Mouse (Mus musculus) embryo, embryonic 10.5 days (tissue): ENCODE results near the gene RPS10-NUDT3.

Source experiments
- DNase-seq: peaks from one replicate; pipeline ENCODE4 v3.0.0-alpha.2; 2015; ENCODE audit warnings: low spot score

The RPS10-NUDT3 gene

GRCm38 (mm10) chr17:27609576-27609975 is 25.4 kb downstream of the RPS10-NUDT3 start:
- no peak for DNase-seq

- DNase-seq, result no peak
Observed at GRCm38 (mm10) chr17:27603522-27604234, 31.3 kb downstream of the RPS10-NUDT3 start.

GRCm38 (mm10) chr17:27603036-27603435 is 32.0 kb downstream of the RPS10-NUDT3 start:
- DNase-seq, result no peak

- DNase-seq, result no peak
Observed at GRCm38 (mm10) chr17:27600869-27601268, 34.2 kb downstream of the RPS10-NUDT3 start.

GRCm38 (mm10) chr17:27600286-27600685 is 34.7 kb downstream of the RPS10-NUDT3 start:
- DNase-seq, result no peak

GRCm38 (mm10) chr17:27596376-27597190 is 38.4 kb downstream of the RPS10-NUDT3 start:
- DNase-seq, result no peak

GRCm38 (mm10) chr17:27595659-27596375 is 39.2 kb downstream of the RPS10-NUDT3 start:
- no peak for DNase-seq

- no peak for DNase-seq
Observed at GRCm38 (mm10) chr17:27592565-27592910, 42.5 kb downstream of the RPS10-NUDT3 start.

DNA sequence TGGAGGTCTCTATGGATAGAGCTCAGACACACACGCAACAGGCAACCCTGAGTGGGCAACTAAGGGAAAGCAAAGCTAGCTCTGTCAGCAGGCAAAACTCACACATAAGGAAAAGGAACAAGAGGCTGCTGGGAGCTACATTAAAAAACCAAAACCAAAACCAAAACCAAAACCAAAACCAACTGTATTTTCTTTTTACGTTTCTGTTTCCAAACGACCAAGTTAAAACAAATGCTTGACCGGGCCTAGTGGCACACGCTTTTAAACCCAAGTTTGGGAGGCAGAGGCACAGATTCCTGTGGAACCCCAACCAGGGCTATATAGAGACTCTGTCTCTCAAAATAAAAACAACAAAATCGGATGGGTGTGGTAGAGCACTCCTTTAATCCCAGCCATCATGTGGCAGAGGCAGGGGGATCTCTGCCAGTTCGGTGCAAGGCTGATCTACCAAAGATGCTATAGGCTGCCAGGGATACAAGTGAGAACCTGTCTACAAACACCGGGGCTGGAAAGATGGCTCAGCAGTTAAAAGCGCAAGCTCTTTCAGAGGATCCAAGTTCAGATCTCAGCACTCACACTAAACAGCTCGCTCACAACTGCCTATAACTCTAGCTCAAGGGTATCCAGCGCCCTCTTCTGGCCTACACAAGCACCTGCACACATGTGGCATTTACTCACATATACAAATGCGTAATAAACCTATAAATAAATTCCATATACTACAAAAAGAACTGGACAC is 43.0 kb downstream of the RPS10-NUDT3 start:
- no peak for DNase-seq

GRCm38 (mm10) chr17:27588231-27588630 is 46.8 kb downstream of the RPS10-NUDT3 start:
- DNase-seq, result no peak

DNA sequence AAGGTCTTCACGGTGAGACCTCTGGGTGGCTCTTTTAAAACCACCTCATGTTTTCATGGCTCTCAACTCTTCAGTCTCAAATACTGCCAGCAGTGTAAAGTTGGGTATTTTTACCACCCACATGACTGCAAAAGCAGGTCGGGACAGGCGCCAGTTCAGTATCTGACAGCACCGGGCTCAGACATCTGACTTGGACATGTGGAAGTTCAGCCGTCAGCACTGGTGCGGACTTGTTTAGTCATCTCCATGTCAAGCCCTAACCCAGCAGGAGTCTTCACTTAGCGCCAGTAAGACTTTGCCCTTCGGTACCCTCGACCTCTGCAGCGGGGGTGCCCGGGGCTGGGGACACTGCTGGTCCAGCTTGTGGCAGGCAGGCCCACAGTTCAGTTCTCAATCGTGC is 47.8 kb downstream of the RPS10-NUDT3 start:
- no peak for DNase-seq

DNA sequence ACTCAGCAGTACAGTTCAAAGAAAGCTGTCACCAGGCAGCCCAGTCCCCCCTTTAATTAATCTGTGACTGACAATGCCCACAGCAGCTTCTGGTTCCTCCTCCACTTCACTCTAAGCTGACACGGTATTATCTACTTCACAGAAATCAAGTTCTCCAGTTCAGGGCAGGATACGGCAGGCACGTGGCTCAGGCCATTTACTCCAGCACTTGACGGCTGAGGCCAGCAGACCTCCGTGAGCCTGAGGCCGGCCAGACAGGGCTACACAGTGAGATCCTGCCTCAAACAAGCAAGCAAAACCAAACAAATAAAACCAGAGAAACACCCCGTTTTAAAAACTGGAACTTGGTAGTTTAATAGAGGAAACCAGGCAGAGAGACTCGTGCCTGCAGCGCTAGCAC is 48.4 kb downstream of the RPS10-NUDT3 start:
- DNase-seq, result no peak

DNA sequence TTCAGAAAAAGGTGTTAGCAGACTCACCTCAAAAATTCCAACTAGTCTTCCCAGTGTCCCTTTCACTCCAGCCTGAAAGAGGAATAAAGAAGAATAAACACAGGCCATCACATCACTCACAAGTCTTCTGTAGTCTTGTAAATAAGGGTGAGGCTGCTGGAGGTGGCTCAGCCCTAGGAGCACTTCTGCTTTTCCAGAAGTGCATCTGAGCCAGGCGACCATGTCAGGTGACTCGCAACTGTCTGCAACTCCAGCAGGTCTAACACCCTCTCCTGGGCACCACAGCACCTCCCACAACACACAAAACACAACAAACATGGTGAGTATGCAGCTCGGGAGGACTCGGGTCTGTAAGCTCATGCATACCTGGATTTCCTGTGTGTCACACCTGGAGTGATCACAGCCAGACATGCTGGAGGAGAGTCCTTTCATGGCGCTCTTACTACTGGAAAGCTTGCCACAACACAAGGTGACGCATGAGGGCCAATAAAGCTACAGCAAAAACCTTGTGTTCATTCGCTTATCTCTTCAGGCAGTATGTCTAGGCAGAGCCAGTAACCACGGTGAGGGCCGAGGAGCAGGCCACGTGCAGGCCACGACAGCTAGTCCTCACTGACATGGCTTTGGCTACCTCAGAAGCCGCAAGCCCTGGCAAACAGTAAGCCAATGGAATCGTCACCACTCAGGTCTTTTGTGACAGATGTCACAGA is 51.7 kb downstream of the RPS10-NUDT3 start:
- no peak for DNase-seq

- DNase-seq, result no peak
Observed at GRCm38 (mm10) chr17:27580392-27581068, 54.5 kb downstream of the RPS10-NUDT3 start.

DNA sequence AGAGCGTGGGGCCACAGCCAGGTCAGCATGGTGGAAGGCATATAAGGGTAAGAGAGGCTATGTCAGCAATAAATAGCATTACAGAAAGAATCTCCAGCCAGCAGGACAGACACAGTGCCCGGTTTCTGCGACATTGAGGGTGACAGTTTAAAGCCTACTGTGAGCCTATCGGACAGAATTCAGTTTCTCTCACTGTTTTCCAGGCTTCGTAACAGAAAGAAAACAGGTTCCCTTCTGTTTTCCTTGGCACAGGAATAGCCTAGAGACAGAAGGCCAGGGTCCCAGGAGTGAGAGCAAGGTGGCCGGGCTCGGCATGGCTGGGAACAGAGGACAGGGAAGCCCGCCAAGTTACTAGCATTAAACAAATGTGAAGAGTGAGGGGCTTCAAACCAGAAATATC is 55.2 kb downstream of the RPS10-NUDT3 start:
- no peak for DNase-seq

DNA sequence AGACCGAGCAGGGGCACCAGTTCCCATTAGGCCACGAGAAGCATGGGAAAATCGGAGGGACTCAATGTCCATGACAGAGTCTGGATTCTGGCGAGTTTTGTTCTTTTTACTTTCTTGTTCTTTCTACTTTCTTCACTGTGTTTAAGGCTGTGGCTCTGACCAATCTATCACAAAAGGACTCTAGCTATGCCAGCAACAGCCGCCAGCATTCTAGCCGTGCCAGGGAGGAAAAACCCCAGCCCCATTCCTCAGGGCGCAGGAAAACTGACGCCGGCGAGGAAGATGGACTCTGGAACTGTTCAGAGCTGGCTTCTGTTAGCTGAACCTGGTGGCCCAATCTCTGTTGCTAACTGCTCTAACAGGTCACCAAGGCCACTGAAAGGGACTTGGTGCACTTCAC is 56.5 kb downstream of the RPS10-NUDT3 start:
- no peak for DNase-seq

- DNase-seq, result peak; percentile 34
Observed at GRCm38 (mm10) chr17:27577468-27577867, 57.6 kb downstream of the RPS10-NUDT3 start.

DNA sequence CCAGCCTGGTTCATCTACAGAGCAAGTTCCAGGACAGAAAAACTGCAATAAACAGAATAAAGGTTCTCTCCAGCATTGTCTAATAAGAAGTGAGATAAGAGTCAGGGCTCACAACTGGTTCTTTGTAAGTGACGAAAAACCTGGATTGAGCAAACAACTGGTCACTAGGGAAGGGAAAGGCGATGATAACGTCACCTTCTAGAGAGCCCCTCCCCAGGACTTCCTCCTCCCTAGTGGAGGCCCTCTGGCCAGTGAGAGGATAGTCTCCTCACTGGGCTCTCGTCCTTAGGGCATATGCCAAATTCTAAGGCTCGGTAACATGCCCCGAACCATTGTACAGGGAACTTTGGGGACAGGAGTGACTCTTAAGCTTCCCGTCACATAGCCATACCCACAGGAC is 59.0 kb downstream of the RPS10-NUDT3 start:
- no peak for DNase-seq

DNA sequence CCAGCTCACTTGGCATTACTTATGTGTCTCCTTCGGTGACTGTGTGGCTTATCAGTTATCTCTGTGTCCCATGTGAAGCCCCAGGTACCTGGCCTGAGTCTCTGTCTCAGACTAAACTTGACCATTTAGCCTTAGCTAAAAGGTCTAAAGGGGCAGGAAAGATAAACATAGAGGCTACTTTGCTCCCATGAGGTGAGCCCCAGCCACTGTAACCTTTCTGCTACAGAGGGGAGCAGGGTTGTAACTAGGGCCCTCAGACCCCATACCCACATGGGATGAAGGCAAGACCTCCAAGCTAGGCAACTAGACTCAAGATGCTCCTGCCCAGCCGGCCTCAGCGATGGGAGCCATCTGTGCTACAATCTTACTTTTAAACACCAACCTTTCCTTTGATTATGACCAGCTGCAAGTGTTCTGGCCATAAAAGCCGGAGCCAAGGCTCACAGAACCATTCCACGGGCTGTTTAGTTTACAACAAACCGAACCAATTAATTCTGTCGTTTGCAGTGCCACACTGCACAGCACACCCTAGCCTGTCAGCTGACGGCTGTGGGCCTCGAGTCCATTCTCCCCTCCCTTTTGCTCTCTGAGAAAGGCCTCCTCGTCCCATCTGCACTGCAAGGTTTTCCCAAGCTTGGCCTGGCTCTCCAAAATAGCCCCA is 59.8 kb downstream of the RPS10-NUDT3 start:
- no peak for DNase-seq

DNA sequence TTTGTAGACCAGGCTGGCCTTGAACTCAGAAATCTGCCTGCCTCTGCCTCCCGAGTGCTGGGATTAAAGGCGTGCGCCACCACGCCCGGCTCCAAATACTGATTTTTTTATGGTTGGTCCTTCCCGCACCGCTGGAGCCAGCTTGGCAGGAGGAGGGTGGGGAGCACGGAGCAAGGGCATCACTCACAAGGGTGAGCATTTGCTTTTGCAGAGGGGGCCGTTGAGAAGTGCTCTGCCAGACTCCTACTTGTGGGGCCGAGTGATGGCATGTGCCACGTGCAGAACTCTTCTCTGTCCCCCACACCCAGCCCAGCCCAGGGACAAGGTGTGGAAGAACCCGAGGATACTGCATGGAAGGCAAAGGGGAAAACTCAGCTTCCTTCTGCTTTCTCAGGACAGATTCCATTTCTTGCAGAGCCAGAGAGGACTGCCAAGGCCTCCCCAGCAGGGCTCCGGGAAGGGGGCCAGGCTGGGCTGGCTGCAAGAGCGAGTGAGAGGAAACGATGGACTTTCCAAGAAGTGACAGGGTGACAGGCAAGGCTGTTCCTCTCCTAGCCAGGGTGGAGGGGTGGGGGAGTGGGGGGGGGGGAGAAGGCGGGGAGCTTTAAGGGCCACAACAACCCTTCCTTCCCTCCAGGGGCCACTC is 60.4 kb downstream of the RPS10-NUDT3 start:
- DNase-seq, result no peak
